Mouse (Mus musculus): ENCODE results near the gene Lmo4. TPM values are rescaled to one million over a fixed set of nuclear protein-coding genes. Genes with fewer than 3 reads are reported as not detected.

Gene Lmo4
- polyA plus RNA-seq, 1 experiment, result 338 TPM

DNA sequence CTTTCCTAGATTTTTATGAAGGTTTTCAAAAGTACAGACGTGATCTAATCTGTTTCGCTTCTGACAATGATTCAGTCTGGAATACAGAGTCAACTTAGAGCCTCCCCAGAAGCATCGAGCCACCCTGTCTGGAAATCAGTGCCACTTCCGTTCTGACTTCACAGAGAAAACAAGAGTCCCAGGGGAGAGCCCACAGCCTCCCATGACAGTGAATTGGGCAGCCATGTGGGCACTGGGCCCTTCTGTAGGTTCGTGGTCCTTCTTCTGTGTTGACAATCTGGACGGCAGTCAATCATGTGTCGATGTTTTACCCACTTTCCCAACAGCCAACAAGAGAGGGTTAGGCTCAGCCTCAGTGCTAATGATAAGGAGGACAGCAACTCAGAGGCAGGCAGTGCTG lies 26.4 kb upstream of the Lmo4 start:
- H3K27ac ChIP-seq (ENCODE audit: insufficient read depth, low read length), result no peak overlapping the region
- H3K4me3 ChIP-seq (ENCODE audit: insufficient read depth, low read length), result no peak overlapping the region
- TF ChIP-seq CTCF (IDR thresholded peaks at IDR 0.05; ENCODE audit: extremely low read depth, insufficient read depth, low read length), result no peak
- TF ChIP-seq POLR2A (IDR thresholded peaks at IDR 0.05; ENCODE audit: extremely low read depth, insufficient read depth, low read length), result no peak
- no peaks in the 10 kb centered on the region for H3K4me1 ChIP-seq (ENCODE audit: control insufficient read depth, insufficient read depth, low read length)

- no peaks in the 10 kb centered on the region for H3K4me1 ChIP-seq (ENCODE audit: control insufficient read depth, insufficient read depth, low read length)
- TF ChIP-seq CTCF (IDR thresholded peaks at IDR 0.05; ENCODE audit: extremely low read depth, insufficient read depth, low read length), result no peak
- TF ChIP-seq POLR2A (IDR thresholded peaks at IDR 0.05; ENCODE audit: extremely low read depth, insufficient read depth, low read length), result no peak
Observed at GRCm38 (mm10) chr3:144230016-144230415, 25.0 kb upstream of the Lmo4 start.

DNA sequence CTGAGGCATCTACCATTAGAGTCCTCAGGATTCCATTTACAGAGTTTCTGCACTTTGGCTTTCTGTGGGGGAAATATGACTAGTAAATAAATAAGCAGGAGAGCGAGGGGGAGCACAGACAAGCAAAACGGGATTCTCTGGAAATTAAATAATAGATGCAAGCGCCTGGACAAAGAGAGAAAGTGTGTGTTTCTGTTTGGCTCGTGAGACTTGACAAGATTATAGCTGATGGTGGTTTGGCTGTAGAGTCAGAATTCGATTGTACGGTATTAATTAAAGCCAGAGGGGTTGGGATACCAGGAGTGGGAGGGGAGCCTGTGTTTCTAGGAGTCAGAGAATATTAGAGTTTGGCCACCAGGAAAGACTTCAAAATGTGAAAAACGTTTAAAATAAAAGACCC lies 24.3 kb upstream of the Lmo4 start:
- Histone ChIP-seq H3K27ac (ENCODE audit: insufficient read depth, low read length) (no peak overlapping the region), H3K4me1 (ENCODE audit: control insufficient read depth, insufficient read depth, low read length) (no peaks in the 10 kb centered on the region), H3K4me3 (ENCODE audit: insufficient read depth, low read length) (no peak overlapping the region)
- TF ChIP-seq CTCF (IDR thresholded peaks at IDR 0.05; ENCODE audit: extremely low read depth, insufficient read depth, low read length), result no peak
- TF ChIP-seq POLR2A (IDR thresholded peaks at IDR 0.05; ENCODE audit: extremely low read depth, insufficient read depth, low read length), result no peak

More at GRCm38 (mm10) chr3:144230016-144230415, 25.0 kb upstream of the Lmo4 start:
- no peak overlapping the region for H3K4me3 ChIP-seq (ENCODE audit: insufficient read depth, low read length)
- H3K27ac ChIP-seq (ENCODE audit: insufficient read depth, low read length), result no peak overlapping the region

DNA sequence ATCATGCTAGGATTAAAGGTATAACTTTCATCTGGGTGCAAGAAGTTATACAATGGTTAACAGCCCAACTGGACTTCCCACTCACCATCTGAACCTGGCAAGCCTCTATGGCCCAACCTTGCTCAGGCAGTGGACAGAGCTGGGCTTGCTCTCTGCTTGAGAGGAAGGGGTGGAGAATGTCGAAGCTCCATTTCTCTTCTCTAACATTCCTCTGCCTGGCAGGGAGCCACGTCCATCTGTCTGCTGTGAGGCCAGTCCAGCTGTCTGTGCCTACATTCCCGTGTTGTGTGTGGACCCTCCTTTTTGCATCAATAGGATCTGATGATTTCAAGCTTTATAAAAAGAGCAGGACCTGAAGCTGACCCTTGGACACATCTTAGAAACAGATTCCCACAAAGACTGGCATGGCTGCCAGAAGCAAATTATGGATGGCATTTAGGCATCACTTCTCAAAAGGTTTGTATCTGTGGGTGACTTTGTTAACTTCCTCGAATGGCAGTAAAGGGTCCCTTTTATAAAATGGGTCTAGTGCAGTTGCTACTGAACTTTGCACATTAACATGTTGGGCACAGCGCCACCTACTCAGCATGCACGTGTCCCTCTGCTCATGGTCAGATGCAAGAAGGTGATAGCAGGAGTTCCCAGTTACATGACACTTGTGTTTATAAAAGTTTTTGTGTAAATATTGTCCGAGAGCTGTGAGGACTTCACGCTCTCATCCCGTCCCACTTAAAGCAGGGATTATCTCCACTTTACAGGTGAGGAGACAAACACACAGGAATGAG lies 20.6 kb upstream of the Lmo4 start:
- H3K27ac ChIP-seq (ENCODE audit: insufficient read depth, low read length), result no peak overlapping the region
- H3K4me3 ChIP-seq (ENCODE audit: insufficient read depth, low read length), result no peak overlapping the region
- TF ChIP-seq CTCF (IDR thresholded peaks at IDR 0.05; ENCODE audit: extremely low read depth, insufficient read depth, low read length), result no peak
- no peak for TF ChIP-seq POLR2A (IDR thresholded peaks at IDR 0.05; ENCODE audit: extremely low read depth, insufficient read depth, low read length)
- no peaks in the 10 kb centered on the region for H3K4me1 ChIP-seq (ENCODE audit: control insufficient read depth, insufficient read depth, low read length)

DNA sequence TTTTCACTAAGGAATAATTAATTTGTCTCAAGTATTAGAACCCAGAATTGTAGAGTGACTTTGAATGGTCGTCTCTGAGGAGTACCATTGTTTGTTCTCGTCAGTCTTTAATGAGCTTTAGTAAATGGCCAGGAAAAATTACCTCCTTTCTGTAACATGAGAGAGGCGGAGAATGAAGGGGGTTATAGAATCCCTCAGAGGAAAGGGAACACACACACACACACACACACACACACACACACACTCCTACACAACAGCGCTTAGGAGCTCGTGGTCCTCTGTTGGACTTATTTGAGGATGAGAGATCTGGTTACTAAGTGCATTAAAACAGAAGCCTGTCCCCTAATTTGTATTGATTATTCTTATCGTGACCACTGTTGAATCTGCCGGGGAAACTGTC lies 19.6 kb upstream of the Lmo4 start:
- Histone ChIP-seq H3K4me1 (ENCODE audit: control insufficient read depth, insufficient read depth, low read length) (no peaks in the 10 kb centered on the region), H3K27ac (ENCODE audit: insufficient read depth, low read length) (no peak overlapping the region), H3K4me3 (ENCODE audit: insufficient read depth, low read length) (no peak overlapping the region)
- TF ChIP-seq CTCF (IDR thresholded peaks at IDR 0.05; ENCODE audit: extremely low read depth, insufficient read depth, low read length) (no peak), POLR2A (IDR thresholded peaks at IDR 0.05; ENCODE audit: extremely low read depth, insufficient read depth, low read length) (no peak)

GRCm38 (mm10) chr3:144223377-144224105 lies 18.5 kb upstream of the Lmo4 start:
- Histone ChIP-seq H3K4me3 (ENCODE audit: insufficient read depth, low read length) (no peak overlapping the region), H3K4me1 (ENCODE audit: control insufficient read depth, insufficient read depth, low read length) (no peaks in the 10 kb centered on the region), H3K27ac (ENCODE audit: insufficient read depth, low read length) (no peak overlapping the region)
- TF ChIP-seq POLR2A (IDR thresholded peaks at IDR 0.05; ENCODE audit: extremely low read depth, insufficient read depth, low read length) (no peak), CTCF (IDR thresholded peaks at IDR 0.05; ENCODE audit: extremely low read depth, insufficient read depth, low read length) (no peak)

- H3K27ac ChIP-seq (ENCODE audit: insufficient read depth, low read length), result no peak overlapping the region
- no peak overlapping the region for H3K4me3 ChIP-seq (ENCODE audit: insufficient read depth, low read length)
- H3K4me1 ChIP-seq (ENCODE audit: control insufficient read depth, insufficient read depth, low read length), result no peaks in the 10 kb centered on the region
- TF ChIP-seq POLR2A (IDR thresholded peaks at IDR 0.05; ENCODE audit: extremely low read depth, insufficient read depth, low read length) (no peak), CTCF (IDR thresholded peaks at IDR 0.05; ENCODE audit: extremely low read depth, insufficient read depth, low read length) (no peak)
Observed at GRCm38 (mm10) chr3:144222381-144222780, 17.4 kb upstream of the Lmo4 start.

GRCm38 (mm10) chr3:144207498-144207897 lies 2.5 kb upstream of the Lmo4 start:
- TF ChIP-seq CTCF (IDR thresholded peaks at IDR 0.05; ENCODE audit: extremely low read depth, insufficient read depth, low read length) (peak; percentile 53), POLR2A (IDR thresholded peaks at IDR 0.05; ENCODE audit: extremely low read depth, insufficient read depth, low read length) (no peak)
- H3K4me1 ChIP-seq (ENCODE audit: control insufficient read depth, insufficient read depth, low read length), result peaks cover 2% of the 10 kb centered on the region; the same call in 1 of the 2 replicates

GRCm38 (mm10) chr3:144206942-144207341 lies 1.9 kb upstream of the Lmo4 start:
- no peak for TF ChIP-seq POLR2A (IDR thresholded peaks at IDR 0.05; ENCODE audit: extremely low read depth, insufficient read depth, low read length)
- TF ChIP-seq CTCF (IDR thresholded peaks at IDR 0.05; ENCODE audit: extremely low read depth, insufficient read depth, low read length), result no peak
- Histone ChIP-seq H3K27ac (ENCODE audit: insufficient read depth, low read length) (no peak overlapping the region), H3K4me1 (ENCODE audit: control insufficient read depth, insufficient read depth, low read length) (peaks cover 2% of the 10 kb centered on the region; the same call in 1 of the 2 replicates), H3K4me3 (ENCODE audit: insufficient read depth, low read length) (no peak overlapping the region)

More at GRCm38 (mm10) chr3:144207498-144207897, 2.5 kb upstream of the Lmo4 start:
- H3K27ac ChIP-seq (ENCODE audit: insufficient read depth, low read length), result no peak overlapping the region
- H3K4me3 ChIP-seq (ENCODE audit: insufficient read depth, low read length), result no peak overlapping the region
